7 mouse cellular contexts compared by ENCODE assay signal in the genomic region with DNA sequence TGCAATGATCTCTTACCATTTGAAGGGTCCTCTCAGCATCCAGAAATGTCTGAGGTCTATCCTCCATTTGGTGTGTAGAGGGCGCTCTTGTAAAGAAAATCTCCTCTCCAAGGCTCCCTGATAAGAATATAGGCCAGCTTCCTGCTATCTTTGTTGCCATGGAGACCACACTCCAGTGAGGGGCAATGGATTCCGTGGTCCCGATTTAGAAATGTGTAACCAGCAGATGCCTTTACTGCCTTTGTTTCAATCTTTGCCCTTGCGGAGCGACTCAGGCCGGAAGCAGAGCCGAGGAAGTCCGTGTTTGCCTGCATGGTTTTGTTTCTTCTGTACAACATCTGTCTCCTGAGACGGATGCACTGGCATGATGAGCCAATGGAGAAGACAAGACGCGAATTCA.
DNase-seq lines count a peak whose midpoint lies in the region; ATAC-seq and TF ChIP-seq lines count a peak whose summit lies in the region.

No protein-coding gene starts in this region.

- H3K9ac ChIP-seq in forebrain, embryonic 15.5 days (replicated peaks), result peak overlapping the region; percentile 29
- H3K9ac ChIP-seq in hindbrain, embryonic 13.5 days, result peak overlapping the region; percentile 30; the same call in 1 of the 2 replicates
- H3K9ac ChIP-seq in lung, postnatal 0 days (replicated peaks; ENCODE audit: low read depth), result no peak overlapping the region

- no peaks in the 10 kb centered on the region for H3K9me3 ChIP-seq in forebrain, embryonic 15.5 days
- no peaks in the 10 kb centered on the region for H3K9me3 ChIP-seq in hindbrain, embryonic 13.5 days
- H3K9me3 ChIP-seq in lung, postnatal 0 days (ENCODE audit: low read length), result no peaks in the 10 kb centered on the region

- H3K27me3 ChIP-seq in forebrain, embryonic 15.5 days, result no peaks in the 10 kb centered on the region
- no peaks in the 10 kb centered on the region for H3K27me3 ChIP-seq in hindbrain, embryonic 13.5 days
- H3K27me3 ChIP-seq in lung, postnatal 0 days (replicated peaks; ENCODE audit: insufficient read depth, low read length), result no peaks in the 10 kb centered on the region

- peak; percentile 69 for TF ChIP-seq CTCF in lung, postnatal 0 days (IDR thresholded peaks at IDR 0.05)

- peak overlapping the region; percentile 80 for H3K27ac ChIP-seq in forebrain, embryonic 15.5 days (replicated peaks)
- H3K27ac ChIP-seq in hindbrain, embryonic 13.5 days, result peak overlapping the region; percentile 86
- H3K27ac ChIP-seq in lung, postnatal 0 days (ENCODE audit: low read length), result no peak overlapping the region

- DNase-seq in NIH3T3 (ENCODE audit: low read depth), result peak; percentile 80
- peak; percentile 46 to 57 for DNase-seq in layer of hippocampus, postnatal 25 days (ENCODE audit: extremely low spot score in 1 of 2, low spot score in 1 of 2)
- DNase-seq in lung, postnatal 0 days (ENCODE audit: low spot score), result peak; percentile 79
- DNase-seq in right cerebral cortex, adult 2 months (ENCODE audit: low spot score in 2 of 2), result peak; percentile 77 to 86

- peak overlapping the region; percentile 35 for H3K4me3 ChIP-seq in forebrain, embryonic 15.5 days
- peak overlapping the region; percentile 24 for H3K4me3 ChIP-seq in hindbrain, embryonic 13.5 days
- H3K4me3 ChIP-seq in lung, postnatal 0 days (ENCODE audit: low read depth, low read length), result peak overlapping the region; percentile 19; the same call in 1 of the 2 replicates

- H3K36me3 ChIP-seq in forebrain, embryonic 15.5 days, result no peaks in the 10 kb centered on the region
- H3K36me3 ChIP-seq in hindbrain, embryonic 13.5 days, result no peaks in the 10 kb centered on the region
- no peaks in the 10 kb centered on the region for H3K36me3 ChIP-seq in lung, postnatal 0 days (ENCODE audit: insufficient read depth, low read length)

- 4% methylated on average over 11 of the region's 11 CpGs for WGBS in forebrain, embryonic 15.5 days
- WGBS in hindbrain, embryonic 13.5 days, result 3% methylated on average over 11 of the region's 11 CpGs
- WGBS in lung, postnatal 0 days, result 3% methylated on average over 11 of the region's 11 CpGs

- H3K4me1 ChIP-seq in forebrain, embryonic 15.5 days, result peaks cover 11% of the 10 kb centered on the region; the same call in 1 of the 2 replicates
- H3K4me1 ChIP-seq in hindbrain, embryonic 13.5 days (replicated peaks), result peaks cover 17% of the 10 kb centered on the region
- no peaks in the 10 kb centered on the region for H3K4me1 ChIP-seq in lung, postnatal 0 days (ENCODE audit: insufficient read depth, low read depth, low read length)

- no peak for TF ChIP-seq EP300 in lung, postnatal 0 days (IDR thresholded peaks at IDR 0.05)

- peak overlapping the region; percentile 51 for H3K4me2 ChIP-seq in forebrain, embryonic 15.5 days (replicated peaks)
- peak overlapping the region; percentile 48 for H3K4me2 ChIP-seq in hindbrain, embryonic 13.5 days
- H3K4me2 ChIP-seq in lung, postnatal 0 days (replicated peaks; ENCODE audit: low read depth, low read length), result peak overlapping the region; percentile 52

- ATAC-seq in cerebellum, adult (ENCODE audit: insufficient number of reproducible peaks, low FRiP score, low TSS enrichment), result peak; percentile 88
- ATAC-seq in forebrain, embryonic 15.5 days (replicated peaks), result peak; percentile 93
- peak; percentile 87 for ATAC-seq in hindbrain, embryonic 13.5 days (ENCODE audit: low FRiP score)
- ATAC-seq in lung, postnatal 0 days, result peak; percentile 79
